Mouse (Mus musculus) left cerebral cortex, postnatal 25 days (tissue): Measurements from ENCODE around the gene Cwc27. TPM values are rescaled to one million over a fixed set of nuclear protein-coding genes. Genes with fewer than 3 reads are reported as not detected.

Experiments used
- DNase-seq, 2 experiments: peaks; one replicate each; pipeline ENCODE4 v3.0.0; 2022; ENCODE audit warnings: low spot score in 2 of 2, mixed read lengths in 1 of 2
- intact Hi-C: fragments of 180-260 bp; cut with DNase I; formaldehyde crosslinking; loops from one replicate; pipeline ENCODE4 v1.15.1; 2025
- total RNA-seq, 2 experiments: library from RNA; stranded (reverse); gene quantifications; 2 replicates each; pipeline ENCODE4 v1.2.3; 2021

The Cwc27 gene
- total RNA-seq, 2 experiments from 2014 or later: 14.1 to 16.0 TPM

- peak; percentile 27 to 58 for DNase-seq
- intact Hi-C loops: loop anchor here (1.0 to 5.0 kb wide), 3 partner anchors 107 to 582 kb away; no protein-coding TSS in a partner anchor
These were observed 27.3 kb downstream of the Cwc27 start for GRCm38 (mm10) chr13:104789663-104790062.

DNA sequence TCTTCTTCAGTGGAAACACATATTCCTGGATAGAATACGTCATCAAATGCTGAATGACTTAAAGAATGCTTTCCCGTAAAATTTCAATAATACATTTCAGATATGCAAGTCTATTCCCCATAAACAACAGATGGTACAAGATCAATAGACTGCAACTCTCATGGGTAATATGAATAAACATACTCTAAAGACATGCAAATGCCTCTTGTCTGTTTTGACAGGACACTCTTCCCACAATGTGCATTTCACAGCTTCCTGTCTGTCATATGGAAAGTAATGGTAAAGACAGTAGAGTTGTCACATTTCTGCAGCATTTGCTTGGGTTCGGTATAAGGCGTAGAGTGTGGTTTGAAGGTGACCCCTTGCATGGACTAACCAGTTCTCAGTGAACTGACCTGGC, 29.7 kb downstream of the Cwc27 start:
- intact Hi-C loops: loop anchor here (5.0 kb wide), 2 partner anchors 105 to 580 kb away; no protein-coding TSS in a partner anchor
- DNase-seq: no peak

DNA sequence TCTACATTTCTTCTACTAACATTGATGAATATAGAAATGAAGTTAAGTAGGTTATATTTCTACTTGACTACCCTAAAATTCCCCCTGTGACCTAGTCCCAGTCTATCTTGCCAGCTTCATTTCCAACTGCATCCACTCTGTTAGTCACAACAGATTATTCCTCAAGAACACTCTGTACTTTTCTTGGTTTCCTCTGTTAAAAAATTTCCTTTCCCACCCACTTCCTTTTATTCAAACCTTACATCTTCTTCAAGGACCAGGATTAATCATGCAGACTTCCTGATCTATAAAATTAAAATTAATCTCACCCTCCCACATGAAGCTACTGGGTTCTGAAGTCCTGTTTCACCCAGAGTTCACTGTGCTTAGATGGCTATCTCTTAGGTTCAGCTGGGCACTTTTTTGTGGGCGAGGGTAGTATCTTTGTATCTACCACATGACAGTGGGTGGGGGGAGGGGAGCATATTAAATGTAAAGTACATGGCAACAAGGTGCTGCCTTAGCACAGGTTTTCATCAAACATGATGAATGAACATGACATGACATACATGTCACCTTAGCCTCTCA, 37.8 kb downstream of the Cwc27 start:
- DNase-seq: no peak
- intact Hi-C loops: no loop called here

- no peak for DNase-seq
- intact Hi-C loops: no loop called here
These were observed 53.7 kb downstream of the Cwc27 start for GRCm38 (mm10) chr13:104763193-104763592.

- DNase-seq: no peak
- intact Hi-C loops: no loop called here
These were observed 54.5 kb downstream of the Cwc27 start for GRCm38 (mm10) chr13:104762401-104762800.

GRCm38 (mm10) chr13:104759381-104759780, 57.6 kb downstream of the Cwc27 start:
- intact Hi-C loops: no loop called here
- no peak for DNase-seq

DNA sequence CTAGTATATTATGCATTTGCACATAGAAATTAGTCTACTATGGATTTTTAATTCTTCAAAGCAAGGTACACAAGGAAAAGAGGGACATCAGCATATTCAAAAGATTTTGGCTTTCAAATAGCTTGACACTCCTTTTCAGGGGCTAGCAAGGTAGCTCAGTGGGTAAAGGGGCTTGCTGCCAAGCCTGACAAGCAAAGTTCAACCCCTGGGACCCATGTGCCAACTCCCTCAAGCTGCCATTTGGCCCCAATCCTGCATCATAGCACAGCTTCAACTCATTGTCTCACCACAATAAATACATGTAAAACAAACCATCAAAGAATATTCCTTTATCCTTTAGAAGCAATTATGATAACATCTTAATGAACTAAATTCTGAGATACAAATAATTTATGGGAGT, 69.9 kb downstream of the Cwc27 start:
- intact Hi-C loops: no loop called here
- no peak for DNase-seq

DNA sequence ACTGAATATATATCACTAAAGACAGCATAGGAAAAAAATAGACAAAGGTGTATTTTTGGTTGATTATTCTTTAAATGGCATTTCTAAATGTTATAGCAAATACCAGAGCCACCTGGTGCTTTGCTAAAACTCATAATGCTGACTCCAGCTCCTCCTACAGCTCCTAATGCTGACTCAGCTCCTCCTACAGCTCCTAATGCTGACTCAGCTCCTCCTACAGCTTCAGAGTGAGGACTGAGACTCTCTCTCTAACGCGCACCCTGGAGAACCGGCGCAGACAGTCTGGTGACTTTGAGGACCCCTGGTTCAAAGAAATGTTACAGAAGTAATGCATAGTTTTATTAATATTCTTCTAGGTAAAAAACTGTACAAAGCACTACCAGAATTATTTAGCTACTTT, 74.1 kb downstream of the Cwc27 start:
- DNase-seq: peak in 1 of 2 experiments; percentile 33
- intact Hi-C loops: no loop called here

DNA sequence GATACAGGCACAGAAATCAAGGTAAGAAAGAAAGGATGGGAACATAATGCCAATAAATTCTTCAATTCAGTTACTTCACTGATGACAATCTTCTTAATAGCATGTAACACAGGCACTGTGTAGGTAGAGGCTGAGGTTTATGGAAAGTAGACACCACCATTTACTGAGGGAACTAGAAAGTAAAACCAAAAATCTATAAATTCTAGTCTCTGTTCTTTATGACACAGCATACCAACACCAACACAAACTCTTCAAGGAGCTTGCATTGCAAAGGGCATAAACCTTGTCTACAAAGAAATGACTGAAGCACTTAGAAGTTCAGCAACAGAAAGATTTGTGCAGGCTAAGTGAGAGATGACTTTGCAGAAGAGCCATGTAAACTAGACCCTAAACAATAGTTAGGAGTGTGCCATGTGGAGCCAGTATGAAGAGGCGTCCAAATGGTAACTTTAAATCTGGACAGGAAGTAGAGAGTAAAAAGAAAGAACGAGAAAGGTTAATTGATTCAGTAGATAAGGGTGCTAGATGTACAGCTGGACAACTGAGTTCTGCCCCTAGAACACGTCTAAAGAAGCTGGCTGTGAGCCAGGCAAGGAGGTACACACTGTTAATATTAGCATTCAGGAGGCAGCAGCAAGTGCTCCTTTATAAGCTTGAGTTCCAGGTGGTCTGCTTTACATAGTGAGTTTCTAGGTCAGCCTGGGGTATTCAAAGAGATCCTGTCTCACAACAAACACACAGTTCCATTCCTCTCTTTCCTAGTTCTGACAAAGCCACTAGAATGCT, 87.5 kb downstream of the Cwc27 start:
- no peak for DNase-seq
- intact Hi-C loops: no loop called here

GRCm38 (mm10) chr13:104727681-104728080, 89.3 kb downstream of the Cwc27 start:
- no peak for DNase-seq
- intact Hi-C loops: no loop called here

DNA sequence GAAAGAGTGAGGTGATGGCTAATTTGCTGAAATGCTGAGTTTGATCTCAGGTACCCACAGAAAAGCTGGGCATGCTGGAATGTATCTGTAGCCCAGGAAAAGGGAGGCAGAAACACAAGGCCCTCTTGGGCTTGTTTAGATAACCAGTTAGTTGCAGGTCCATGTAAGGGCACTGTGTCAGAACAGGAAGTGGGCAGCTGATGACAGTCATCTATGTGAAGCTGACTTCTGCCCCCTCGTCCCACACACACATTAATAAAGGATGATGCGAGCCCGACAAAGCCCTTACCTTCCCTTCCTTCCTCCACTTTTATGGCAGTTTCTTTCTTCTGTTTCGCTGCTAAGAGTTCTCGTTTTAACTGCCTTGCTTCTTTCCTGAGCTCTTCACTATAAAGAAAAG, 96.8 kb downstream of the Cwc27 start:
- DNase-seq: no peak
- intact Hi-C loops: no loop called here

DNA sequence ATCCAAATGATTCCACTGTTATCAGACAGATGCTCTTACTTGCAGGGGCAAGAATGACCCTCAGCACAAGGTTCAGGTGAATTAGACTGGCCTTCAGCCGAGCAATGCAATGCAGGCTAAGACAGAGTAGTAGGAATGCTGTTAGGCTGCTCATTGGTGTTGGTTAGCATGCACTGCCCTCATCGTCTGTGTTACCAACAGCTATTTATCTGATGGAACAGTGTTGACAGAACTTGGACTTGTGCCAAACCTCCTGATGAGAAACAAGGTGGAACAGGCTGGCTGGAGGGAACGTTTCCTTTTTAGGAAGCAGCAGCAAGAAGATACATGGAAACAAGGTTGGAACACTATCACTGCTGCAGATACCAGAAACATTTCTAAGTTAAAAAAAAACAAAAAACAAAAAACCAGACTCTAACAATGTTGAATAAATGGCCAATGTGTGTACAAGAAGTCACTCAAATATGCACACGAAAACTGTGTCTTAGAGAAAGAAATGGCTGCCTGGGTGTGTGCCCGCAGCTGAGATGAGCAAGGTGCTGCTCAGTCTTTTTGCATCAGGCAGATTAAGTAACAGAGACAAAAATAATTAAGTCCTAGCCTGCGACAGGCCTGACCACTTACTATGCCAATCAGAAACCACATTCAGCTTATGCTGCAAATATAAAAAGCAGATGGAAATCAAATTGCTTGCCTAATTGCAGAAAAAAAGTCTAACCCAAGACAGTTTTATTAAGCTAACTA, 122.2 kb downstream of the Cwc27 start:
- peak; percentile 23 to 43 for DNase-seq
- intact Hi-C loops: no loop called here

DNA sequence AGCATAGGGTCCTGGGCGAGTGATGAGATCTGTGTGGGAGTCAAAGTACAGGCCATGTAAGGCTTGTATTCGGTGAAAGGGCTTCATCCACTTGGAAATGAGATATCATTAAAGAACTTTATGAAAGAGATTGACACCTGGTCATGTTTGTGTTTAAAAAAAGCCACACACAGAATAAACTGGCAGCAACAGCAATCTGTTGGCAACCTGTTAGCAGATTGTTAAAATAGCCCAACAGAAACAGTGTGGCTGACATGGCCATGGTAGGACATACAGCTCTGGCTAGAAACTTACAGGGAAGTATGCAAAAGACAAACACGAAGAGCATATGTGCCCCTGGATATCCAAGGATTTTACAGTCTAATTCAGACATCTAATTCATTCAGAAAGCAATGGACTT, 124.2 kb downstream of the Cwc27 start:
- intact Hi-C loops: no loop called here
- no peak for DNase-seq

DNA sequence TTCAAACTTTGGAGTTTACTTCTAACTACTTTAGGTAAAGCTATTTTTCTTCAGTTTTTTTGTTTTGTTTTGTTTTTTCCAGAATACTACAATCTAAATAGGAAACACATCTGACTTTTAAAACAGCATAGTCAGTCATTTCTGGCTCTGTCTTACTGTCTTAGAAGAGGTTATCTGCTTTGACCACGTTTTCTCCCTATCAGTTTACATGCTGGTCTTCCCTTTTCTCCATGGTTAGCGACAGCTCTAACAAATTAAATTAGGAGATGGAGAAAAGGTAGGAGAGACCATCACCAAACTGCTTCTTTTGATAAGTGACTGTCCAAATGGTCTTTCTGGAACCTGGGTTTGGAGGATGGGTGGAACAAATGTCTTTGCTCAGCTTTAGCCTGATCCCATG, 131.4 kb downstream of the Cwc27 start:
- no peak for DNase-seq
- intact Hi-C loops: no loop called here

- intact Hi-C loops: loop anchor here (5.0 kb wide), 1 partner anchor 103 kb away; no protein-coding TSS in a partner anchor
- DNase-seq: no peak
These were observed 132.5 kb downstream of the Cwc27 start for GRCm38 (mm10) chr13:104684361-104685011.

GRCm38 (mm10) chr13:104681212-104681611, 135.7 kb downstream of the Cwc27 start:
- DNase-seq: peak in 1 of 2 experiments; percentile 56
- intact Hi-C loops: loop anchor here (2.0 to 5.0 kb wide), 2 partner anchors 106 to 396 kb away; no protein-coding TSS in a partner anchor

GRCm38 (mm10) chr13:104661188-104661587, 155.8 kb downstream of the Cwc27 start:
- DNase-seq: no peak
- intact Hi-C loops: no loop called here

DNA sequence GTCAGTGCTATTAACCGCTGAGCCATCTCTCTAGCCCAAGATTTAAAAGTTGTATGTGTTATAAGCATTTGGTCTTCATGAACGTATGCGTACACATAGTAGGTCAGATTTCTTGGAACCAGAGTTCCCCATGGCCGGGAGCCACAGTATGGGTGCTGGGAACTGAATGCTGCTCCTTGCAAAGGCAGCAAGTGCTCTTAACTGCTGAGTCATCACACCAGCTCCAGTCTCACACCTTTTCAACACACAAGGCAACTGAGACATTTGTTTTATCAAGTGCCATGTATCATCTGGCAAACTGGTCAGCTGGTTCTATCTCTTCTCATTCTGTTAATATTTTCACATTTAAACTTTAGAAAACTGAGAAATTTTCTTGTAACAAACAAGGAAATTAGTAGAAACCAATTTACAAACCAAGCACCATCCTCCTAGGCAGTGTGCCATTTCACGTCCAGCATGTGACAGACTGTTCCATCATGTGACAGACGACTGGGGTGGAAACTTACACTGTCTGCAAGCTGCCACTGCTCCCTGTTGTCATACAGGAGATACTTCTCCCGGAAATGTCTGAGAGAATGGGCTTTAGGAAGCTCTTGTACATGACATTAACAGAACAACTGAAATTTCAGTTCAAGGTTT, 156.8 kb downstream of the Cwc27 start:
- intact Hi-C loops: no loop called here
- no peak for DNase-seq

DNA sequence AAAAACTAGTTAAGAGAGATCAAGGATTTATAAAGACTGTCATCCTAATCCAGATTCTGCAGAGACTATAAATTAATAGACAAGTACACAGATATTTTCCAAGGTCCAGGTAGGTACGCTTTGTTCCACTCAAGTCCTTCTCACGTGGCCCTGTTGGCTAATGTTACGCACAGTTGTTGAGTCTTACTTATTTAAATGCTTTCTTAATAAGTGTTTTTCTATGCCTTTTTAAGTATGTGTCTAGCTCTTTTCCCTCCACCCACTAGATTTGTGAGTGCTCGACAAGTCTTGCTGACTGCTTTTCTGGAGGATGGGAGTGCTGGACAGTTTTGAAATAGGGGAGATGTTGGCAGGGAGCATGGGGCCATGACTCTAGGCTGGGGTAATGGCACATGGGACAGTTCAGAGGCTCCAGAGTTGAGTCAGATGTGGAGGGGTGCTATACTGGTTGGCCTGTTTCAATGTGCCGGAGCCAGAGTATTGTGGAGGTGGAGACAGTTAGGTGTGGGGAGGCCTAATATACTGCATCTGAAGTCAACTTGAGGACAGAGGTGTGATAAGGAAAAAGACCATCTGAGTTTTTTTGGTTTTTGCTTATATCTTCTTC, 160.2 kb downstream of the Cwc27 start:
- intact Hi-C loops: no loop called here
- no peak for DNase-seq
